Mouse (Mus musculus) retina, postnatal 1 day (tissue): ENCODE results near the gene Ephb4.
A peak's percentile ranks its signal among the peaks of the same experiment; 100 is the strongest.

Source experiments
- DNase-seq: peaks from one replicate; pipeline ENCODE4 v3.0.0-alpha.2; 2012

Ephb4 gene

DNA sequence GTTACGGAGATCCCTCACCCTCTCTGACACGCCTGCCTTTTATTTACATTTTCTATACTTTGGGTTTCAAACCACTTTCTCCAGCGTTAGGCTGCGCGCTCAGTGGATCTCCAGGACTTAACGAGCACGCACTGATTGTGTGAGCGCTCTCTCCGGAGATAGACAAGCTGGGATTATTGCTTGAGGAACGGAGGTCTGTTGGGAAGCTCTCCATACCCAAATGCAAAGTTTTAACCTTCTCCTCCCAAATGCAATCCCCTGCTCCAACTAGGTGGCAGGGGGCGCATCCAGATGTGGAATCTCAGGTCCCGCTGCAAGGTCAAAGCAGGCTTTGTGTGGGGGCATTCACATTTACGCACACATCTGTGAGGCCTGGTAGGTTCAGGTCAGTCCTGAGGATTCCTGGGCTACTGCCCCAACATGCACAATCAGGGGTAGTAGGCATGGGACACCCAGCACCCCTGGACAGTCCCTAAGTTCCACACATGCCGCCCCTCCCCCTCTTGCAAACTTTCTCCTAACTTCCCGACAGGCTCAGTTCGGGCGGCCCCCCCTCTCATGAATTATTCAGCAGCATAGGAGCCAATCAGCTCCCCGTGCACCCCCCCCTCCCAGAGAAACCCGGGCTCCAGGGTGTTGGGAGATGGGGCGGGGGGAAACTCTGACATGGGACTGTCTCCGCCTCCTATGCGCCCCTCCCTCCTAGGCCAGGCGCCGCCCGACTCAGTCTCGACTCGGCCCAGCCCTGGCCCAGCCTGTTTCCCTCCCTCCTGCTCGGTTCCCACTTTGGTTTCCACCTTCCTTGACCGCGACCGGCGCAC is at the start of gene Ephb4:
Ephb4 (plus strand) TSS at position 726 of the 821 bp plus-strand sequence.
- DNase-seq: peak; percentile 93

DNA sequence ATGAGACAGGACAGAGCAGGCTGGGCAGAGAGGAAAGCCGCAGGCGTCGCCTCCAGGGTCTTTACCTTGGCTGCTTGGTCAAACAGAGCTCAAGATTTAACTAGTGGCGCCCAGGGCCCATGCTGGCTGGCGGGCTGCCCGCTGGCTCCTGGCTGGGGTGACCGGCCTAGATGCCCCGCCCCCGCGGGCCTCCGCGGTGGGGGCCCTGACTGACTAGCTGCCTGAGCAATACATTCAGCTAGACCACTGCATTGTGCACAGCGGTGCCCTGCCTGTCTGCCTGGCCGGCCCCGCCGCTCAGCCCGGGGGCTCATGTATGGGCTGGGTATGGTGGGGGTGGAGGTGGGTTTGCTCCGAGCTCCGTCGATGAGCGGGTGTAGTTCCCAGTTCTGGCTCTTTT is 48.7 kb upstream of the Ephb4 start:
- DNase-seq: no peak

DNA sequence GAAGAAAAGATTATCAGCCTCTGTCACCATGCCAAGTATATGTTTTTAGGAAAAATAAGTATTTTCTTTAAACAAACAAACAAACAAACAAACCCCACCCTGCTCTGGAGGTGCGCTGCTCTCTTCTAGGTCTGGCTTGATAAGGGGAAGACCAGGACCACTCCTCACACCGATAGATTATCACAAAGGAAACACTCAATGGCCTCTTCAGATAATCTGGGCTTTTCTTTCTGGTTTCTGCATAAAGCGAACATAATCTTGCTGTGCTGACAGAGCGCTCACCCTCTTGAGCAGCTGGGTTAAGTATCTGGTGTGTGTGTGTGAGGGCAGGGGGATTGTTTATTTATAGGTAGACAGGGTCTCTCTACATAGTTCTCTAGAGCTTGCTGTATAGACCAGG is 46.3 kb upstream of the Ephb4 start:
- DNase-seq: no peak

DNA sequence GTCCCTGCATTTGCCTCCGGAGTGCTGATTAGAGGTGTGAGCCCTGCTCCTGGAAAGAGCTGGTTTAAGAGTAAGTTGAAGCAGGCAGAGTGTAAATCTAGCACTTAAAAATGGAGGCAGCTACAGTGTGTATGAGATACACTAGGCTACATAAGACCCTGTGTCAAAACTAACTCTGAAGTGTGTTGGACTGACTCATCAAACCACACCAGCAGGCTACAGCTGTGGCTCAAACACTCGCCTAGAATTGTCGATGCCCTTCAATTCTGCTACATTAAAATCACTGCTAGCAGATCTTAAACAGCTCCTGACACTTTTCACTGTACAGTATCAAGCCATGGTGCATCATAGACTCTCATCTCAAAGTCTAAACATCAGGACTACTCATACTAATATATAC is 45.7 kb upstream of the Ephb4 start:
- DNase-seq: no peak

DNA sequence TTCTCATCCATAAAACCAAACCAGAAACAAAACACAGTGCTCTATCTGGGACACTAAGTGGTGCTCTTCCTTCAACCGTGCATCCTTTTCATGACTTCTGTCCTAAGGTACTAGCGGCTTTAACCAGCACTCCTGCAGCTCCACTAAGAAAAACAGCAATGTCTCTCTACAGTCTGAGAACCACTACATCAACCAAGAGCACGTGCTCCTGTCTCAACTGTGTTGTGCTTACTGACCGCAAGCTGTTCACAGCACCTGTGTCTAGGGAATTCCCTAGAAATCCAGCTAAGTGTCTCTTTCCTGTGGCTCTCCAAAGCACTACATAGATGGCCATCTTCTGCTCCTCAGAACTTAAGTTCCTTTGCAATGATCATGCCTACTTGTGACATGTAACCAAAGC is 45.1 kb upstream of the Ephb4 start:
- no peak for DNase-seq

DNA sequence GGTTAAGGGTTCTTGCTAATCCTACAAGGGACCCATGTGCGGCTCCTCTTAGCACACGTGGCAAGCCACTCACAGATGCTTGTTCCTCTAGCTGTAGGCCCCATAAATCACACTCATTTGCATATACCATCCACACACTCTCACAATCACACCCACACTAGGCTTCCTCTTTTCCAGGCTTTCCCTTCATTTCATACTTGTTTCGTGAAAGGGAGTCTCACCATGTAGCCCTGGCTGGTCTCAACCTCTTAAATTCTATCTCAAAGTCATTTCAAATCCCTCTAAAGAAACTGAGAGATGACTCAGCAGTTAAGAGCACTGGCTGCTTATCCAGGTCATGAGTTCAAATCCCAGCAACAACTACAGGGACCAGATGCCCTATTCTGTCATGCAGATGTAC is 44.1 kb upstream of the Ephb4 start:
- no peak for DNase-seq

DNA sequence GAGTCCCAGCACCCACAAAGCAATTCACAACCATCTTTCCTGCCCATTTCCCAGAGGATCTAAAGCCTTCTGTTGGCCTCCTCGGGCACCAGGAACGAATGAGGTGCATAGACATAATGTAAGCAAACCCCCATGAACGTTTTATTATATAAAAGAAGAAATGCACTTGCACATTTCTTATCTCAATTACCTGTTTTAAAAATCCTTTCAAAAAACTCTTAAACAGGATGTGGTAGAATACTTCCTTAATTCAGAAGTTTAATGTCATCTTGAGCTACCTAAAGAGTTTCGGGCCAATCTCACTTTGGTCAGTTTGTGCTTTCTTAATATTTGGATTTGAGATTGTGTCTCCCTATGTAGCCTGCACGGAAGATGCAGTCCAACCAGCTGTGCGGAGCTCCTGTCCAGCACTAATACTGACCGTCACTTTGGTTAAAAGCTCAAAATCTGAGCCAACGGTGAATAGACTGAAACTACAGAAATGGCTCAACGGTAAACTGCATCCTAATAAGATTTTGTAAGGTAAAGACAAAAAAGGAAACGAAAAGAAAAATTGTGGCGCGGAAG is 43.4 kb upstream of the Ephb4 start:
- DNase-seq: peak; percentile 13

DNA sequence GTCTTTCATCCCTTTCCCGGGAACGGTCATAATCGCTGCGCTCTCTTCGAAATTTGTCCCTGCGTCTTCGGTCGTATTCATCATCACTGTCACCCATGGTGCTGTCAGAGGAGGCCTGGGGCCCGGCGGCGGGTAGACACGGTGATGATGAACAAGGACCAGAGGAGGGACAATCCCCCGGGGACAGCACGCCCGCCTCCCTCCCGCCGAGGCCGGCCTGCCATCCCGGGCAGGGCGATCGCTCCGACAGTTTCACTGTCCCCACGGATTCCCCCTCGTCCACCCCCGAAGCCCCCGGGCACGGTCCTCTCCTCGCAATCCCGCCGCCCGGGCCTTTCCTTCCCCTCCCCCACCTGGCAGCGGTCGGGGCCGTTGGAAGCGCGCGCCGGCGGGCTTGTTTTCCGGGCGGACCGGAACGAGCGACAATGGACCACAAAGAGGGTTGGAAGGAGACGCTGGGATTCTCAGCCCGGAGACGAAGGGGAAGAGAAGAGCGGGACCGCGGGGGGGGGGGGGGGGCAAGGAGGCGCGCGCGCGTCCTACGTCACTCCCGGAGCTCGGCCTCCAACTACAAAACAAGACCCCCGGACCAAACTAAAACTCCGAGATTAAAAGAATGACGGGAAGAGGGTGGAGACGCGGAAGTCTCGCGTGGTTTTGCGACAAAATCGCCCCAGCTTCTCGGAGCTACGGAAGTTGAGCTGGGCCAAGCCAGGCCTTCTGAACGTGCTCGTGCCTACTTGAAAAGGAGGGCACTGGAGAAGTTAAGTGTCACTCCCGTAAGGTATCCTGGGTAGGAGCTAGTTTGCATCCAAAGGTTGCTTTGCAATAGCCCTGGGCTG is 42.6 kb upstream of the Ephb4 start, which contains the start of gene Srrt:
Srrt (minus strand) TSS at position 604 of the 842 bp plus-strand sequence.
- peak; percentile 98 for DNase-seq

DNA sequence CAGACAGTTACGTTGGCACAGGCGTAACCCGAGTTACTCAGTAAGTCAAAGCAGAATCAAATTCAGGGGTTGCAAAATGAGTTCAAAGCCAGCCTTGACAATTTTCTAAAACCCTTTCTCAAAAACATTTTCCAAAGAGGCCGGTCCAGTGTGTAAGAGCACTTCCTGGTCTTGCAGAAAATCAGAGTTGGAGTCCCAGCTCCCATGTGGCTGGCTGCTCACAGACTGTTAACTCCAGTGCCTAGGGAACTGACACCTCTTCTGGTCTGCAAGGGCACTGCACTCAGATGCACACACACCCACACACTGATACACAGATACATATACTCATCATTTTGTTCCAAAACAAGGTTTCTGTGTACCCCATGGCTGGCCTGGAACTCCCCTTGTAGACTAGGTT is 41.6 kb upstream of the Ephb4 start:
- DNase-seq: no peak

DNA sequence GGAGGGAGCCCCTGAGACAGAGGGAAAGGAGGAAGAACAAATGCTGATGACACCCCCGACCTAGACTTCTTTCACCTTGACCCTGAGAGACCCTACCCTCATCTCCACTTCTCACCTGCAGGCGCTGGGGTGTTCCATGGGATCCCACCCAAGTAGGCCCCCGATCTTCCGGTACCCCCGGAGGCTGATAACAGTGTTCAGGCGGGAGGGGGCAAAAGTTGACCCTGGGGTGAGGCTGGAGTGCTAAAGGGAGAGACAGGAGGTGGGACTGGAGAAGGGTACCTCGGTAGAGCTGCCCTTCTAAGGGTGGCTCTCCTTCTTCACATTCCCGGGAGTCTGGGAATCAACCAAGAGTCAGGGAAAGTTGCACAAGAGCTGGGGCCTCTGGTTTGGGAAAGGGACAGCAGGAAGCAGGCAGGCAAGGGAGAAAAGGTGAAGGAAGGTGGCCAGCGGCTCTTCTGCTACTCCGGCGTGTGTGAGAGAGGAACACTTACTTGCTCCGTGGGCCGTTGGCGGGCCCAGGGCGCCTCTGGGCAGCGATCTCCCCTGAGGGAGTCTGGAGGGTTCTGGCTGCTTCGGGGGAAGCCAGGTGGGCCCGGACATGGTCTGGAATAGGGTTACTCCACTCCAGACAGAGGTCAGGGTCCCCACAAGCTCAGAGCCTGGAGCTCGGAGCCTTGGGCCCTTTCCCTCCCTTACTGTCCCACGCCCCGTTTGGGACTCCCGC is 36.3 kb upstream of the Ephb4 start:
- DNase-seq: no peak

DNA sequence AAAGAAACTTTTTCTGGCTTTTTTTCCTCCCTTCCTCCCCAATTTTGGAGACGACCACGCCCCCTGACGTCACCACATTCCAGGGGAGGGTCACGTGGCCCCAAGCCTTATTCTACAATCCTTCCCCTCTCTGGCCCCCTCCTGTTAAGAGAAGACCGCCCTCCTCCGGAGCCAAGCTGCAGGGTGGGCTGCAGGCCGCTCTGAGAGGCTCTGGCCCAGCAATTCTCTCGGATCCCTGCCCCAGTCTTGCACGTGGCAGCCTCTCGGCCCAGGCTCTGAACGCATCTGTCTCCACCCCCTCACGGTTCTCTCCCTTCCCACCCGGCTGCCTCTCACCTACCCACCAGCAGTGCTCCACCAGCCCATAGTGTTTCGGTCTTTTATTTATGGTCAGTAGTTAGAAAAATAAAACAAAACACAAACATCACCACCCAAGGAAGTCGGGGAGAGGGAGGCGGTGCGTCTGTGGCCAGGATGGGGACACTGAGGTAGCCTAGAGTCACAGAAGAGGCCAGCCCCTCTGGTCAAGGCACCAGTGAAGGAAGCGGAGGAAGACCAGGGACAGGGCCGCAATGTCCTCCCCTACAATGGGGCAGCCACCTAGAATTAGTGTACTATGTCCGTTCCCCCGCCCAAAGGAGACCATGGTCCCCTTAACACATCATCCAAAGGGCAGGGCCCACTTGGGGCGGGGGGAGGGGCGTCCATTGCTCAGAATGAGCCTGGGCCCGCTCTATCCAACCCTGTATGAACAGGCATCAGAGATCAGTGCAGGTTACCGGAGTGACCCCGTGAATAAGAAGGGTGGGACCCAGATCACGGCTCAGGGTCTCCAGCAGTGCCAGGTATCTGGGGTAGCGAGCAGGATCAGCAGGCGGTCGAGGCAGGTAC is 35.5 kb upstream of the Ephb4 start, which contains the start of gene Trip6:
Trip6 (minus strand) TSS at position 212 of the 891 bp plus-strand sequence.
- peak; percentile 90 for DNase-seq

DNA sequence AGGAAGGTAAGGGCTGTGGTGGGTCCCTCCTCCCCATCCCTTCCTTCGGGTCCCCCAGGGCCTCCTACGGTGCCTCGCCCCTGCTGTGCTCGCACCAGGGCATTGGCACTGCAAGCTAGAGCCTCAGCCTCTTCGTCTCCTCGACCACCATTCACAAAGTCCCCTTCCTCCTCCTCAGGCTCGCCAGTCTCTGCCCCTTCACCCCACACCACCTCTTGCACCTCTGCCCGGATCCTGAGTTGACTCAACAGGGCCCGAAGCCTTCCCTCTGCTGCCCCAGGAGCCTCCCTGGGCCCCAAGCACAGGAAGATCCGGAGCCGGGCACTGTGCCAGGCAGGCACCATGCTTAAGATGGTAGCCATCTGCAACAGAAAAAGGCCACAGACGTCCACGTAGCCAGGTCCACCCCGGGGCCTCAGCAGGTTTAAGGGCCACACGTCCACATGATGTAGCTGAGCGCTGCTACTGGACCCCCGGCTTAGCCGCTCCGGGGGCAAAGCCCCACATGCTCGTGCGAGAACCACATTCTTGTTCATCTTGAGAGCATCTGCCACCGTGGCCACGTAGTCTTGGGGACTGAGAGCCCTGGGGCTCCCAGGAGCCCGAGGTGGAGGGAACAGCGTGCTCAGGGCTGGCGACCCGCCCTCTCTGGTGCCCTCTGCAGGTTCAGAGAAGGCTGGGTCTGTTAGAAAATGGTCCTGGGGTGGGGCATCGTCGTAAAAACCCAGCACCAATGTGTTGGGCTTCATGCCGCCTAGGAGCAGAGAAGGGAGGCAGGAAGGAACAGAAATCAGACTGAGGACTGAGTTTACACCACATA is 34.6 kb upstream of the Ephb4 start:
- DNase-seq: peak; percentile 56

DNA sequence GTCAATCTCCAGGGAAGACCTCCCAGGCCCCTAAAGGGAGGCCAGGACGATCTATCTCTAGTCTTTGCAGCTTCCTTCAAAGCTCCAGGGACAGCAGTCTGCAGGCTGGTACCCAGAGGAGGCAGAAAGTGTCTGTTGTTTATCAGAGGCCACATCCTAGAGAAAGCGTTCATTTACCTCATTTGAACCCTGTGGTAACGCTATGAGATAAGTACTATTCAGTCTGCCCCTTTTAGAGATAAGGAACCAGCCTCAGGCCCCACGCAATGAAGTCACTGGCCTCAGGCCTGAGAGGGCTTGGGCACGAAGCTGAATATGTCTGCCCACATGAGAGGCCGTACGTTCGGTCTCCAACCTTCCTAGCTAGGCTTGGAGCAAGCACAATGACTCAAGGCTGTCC is 32.5 kb upstream of the Ephb4 start:
- no peak for DNase-seq

DNA sequence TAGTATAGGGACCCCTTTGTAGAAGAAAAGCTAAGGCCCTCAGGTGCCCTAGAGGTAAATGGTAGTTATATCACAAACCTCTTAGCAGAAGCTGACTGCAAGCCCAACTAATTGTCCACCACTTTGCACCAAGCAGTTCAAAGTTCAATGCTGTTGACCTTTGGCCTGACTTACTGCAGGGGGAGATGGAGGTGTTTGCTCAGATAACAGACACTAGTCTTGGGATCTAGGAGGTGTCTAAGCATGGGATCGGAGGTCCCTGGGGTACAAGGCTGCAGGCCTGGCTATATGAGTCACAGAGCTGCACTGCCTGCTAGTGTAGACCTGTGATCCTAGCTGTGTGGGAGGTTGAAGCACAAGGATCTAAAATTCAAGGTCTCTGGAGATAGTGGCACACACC is 31.3 kb upstream of the Ephb4 start:
- no peak for DNase-seq

DNA sequence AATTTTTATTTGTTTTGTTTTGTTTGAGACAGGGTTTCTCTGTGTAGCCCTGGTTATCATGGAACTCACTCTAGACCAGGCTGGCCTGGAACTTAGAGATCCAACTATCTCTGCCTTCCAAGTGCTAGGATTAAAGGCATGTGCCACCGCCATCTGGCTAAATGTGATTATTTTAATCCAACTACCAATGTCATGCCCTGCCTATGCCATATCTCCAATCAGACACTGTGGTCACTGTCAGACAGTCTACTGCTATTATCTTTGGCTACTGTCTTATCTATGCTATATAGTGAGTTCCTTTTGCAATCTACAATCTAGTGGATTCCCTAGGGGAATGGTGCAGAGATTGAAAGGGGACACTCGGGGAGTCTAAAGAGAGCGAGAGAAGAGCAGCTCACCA is 28.9 kb upstream of the Ephb4 start:
- no peak for DNase-seq

DNA sequence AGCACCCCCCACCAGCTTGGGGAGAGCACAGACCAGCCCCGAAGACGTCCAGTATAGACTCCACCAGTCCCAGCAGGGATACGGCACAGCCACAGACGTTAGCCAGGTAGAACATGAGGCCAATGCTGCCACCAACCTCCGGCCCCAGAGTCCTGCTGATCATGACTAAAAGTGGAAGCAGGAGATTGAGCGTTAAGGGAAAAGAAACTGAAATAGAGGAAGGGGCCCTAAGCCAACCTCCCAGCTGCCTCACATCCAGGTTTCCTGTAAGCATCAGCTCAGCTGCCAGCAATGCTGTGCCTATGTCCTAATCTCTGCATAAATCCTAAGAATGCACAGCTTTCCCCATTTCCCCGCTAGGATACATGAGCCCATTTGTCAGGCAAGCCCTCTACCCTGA is 19.0 kb upstream of the Ephb4 start:
- DNase-seq: no peak

DNA sequence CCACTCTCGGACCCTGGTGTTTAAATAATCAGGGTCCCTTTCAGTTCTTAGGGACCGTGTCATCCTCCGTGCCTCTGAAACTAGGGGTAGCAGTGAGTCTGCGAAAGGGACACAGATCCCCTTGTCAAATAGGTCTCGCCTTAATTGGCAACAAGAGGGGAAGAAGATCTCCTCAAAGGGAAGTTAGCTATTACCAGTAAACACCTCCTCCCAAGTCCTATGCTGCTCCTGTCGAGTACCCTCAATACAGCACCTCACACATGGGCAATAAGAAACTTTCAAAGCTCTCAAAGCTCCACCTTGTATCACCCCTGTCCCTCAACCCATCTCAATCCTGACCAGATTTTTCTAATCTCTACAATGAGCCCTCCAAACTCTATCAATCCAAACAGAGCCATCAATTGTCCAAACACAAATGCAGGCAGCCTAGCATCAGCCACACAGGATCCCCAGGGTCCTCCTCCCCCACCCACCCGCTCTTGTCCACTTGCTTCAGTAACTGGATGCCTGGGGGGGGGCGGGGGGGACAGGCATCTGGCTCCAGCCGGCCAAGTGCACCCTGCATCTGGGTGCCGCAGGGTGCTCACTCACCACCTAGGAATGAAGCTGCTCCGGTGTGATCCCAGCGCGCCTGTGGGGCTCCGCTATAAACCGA is 16.9 kb upstream of the Ephb4 start:
- DNase-seq: no peak

DNA sequence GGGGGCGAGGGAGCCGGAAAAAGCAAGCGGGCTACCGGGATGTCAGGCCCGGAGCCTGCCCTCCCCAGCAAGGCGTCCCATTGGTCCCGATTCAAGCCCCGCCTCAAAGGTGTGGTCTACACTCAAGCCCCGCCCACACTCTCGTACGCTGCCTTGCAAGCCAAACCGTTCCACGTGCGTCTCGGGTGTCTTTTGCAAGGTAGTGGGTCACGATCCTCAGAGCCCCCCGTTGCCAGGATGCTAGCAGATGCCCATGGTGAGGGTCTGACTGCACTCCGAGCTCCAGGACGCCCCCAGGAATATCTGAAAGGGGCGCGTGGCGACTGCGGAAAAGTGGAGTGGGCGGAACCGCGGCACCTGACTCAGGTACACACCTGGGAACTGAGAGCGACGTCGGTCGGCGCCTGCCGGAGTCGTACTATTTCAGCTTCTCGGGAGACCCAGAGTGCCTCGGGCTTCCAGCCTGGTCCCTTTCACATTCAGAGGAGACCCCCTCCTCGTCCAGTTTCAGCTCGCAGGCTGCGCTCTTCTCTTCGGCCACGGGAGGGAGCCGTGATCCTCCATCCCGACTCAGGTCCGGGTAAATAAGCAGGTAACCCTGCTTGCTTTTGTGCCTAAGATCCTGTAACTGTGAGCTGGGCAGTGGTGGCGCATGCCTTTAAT is 16.3 kb upstream of the Ephb4 start, which contains the start of gene Slc12a9:
Slc12a9 (minus strand) TSS at position 86 of the 663 bp plus-strand sequence.
- peak; percentile 96 for DNase-seq

DNA sequence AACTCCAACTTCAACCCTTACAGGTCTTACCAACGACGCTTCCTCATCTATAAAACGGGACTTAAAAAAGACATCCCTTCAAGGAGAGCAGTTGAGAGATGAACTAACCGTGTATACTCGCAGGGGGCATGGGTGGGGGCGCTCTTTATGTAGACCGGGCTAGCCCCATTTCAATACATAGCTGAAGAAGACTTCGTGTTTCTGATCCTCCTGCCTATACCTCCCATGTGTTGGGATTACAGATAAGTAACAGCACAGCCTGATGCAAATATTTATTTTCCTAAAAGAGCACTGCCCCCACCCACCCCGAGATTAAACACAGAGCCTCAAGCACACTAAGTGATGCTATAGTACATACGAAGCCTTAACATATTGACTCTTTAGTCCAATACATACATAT is 15.6 kb upstream of the Ephb4 start:
- DNase-seq: no peak

DNA sequence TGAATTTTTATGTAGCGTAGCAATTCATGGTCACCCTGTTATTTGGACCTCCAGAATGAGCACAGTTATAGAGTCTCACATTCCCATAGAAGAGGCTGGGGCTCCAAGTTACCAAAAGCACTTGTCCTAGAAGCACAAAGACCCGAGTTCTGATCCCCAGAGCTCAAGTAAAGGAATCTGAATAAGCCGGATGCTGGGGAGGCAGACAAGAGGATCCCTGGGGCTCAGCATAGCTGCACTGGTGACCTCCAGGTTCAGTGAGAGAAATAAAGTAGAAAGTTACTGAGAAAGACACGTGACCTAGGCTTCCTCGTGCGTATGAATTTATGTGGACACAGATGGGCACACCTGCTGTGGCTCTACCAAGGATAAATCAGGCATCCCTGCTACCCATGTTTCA is 14.8 kb upstream of the Ephb4 start:
- DNase-seq: no peak
